Mouse (Mus musculus): ENCODE results near the gene Gm37240.
"Not testable (repeated sequence)": the region's sequence is repeated elsewhere in the genome, so short reads cannot be mapped to it uniquely, and the experiment has no call there.

Gm37240 gene

DNA sequence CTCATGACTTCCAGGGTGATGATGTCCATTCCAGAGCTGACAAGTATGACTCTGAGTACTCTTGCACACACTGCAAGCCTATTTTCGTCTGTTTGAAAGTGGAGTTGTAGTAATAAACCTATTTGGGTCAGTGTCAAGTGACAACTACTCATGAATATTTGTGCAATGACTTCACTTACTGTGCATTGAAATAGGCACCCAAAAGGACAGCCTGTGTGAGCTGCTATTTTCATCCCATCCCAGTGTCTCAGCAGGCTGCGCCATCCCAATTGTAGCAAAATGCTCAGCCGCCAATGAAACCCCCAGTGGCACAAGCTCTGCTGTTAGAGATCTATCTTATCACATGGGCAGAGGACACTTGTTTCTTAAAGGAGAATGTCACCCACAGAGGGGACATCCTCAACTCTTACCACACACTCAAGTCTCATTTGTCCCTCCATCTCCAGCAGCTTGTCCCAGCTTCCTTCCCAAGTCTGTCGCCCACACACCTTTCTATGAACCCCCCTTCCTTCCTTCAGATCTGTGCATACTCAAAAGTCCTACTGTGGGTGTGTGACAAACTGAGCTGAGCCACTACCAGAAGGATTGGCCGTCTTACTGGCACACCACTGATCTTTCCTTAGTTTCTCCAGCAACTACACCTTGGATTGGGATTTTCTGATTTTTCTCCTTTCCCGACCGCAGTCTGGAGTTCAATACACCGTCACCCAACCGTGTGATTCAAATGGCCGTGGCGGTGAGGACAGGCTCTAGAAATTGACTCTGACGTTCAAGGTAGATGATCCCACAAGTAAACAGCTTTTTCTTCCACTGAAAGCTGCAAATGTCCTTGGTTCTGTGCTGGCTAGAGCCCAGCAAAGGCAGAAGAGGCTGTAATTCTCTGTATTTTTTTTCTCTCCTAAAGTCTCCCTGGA lies 1234.4 kb downstream of the Gm37240 start:
- DNase-seq, result no peak

DNA sequence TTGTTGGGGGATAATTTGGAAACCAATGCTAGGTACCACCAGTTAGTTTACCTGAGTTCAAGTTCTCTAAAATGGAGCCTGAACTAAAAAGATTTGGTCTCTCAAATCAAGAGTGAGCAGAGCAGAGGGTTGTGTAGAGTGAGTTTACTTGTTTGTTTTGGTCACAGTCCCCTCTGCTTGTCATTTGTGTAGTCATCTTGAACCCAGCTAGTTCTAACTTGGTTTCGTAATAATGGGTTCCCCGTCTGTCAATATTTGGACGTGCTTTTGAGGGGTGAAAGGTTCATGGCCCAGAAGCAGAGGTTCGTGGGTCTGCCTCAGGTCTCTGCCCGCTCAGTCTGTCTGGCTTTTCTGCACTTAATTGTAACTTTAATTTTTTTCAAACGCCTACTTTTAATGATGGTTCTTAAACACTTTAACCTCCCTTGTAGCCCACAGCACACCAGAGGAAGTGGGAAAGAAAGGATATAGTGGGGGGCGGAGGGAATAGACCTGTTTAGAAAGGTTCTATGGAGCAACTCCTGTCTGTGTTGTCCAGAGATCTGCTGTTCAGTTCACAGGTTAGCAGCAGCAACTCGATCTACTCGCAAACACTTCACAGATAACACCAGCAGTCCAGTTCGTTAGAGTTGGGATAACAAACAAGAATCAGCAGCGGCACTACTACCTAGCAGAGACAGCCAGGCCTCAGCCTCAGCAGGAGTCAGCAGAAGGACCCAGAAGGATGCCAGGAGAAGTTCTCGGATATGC lies 1237.6 kb downstream of the Gm37240 start:
- DNase-seq, result no peak

- DNase-seq, result not testable (repeated sequence)
Observed at GRCm38 (mm10) chr3:84648069-84648468, 1239.2 kb downstream of the Gm37240 start.

- no peak for DNase-seq
Observed at GRCm38 (mm10) chr3:84647616-84648015, 1239.7 kb downstream of the Gm37240 start.

DNA sequence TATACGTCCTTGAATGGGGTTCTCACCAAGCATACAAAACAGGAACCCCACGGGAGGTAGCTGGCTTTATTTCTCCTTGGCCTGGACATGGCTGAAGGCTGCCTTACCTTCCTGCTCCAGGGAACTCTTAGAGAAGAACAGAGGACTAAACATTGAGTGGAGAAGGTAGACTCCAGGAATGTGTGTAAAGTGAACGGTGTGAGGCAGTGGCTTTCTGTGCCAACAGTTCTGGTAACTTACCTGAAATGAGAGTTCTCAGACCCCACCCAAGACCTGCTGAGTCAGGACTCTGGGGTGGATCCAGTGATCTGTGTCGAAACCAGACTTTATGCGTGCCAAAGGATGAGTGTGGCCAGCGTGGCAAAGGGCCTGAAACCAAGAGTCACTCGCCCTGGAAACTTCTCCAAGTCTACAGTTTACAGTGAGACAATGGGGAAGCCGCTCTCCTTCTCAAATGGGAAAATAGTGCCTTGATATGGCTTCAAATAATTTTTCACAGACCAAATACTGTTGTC lies 1240.9 kb downstream of the Gm37240 start:
- DNase-seq, result no peak

- DNase-seq, result no peak
Observed at GRCm38 (mm10) chr3:84646007-84646290, 1241.4 kb downstream of the Gm37240 start.

DNA sequence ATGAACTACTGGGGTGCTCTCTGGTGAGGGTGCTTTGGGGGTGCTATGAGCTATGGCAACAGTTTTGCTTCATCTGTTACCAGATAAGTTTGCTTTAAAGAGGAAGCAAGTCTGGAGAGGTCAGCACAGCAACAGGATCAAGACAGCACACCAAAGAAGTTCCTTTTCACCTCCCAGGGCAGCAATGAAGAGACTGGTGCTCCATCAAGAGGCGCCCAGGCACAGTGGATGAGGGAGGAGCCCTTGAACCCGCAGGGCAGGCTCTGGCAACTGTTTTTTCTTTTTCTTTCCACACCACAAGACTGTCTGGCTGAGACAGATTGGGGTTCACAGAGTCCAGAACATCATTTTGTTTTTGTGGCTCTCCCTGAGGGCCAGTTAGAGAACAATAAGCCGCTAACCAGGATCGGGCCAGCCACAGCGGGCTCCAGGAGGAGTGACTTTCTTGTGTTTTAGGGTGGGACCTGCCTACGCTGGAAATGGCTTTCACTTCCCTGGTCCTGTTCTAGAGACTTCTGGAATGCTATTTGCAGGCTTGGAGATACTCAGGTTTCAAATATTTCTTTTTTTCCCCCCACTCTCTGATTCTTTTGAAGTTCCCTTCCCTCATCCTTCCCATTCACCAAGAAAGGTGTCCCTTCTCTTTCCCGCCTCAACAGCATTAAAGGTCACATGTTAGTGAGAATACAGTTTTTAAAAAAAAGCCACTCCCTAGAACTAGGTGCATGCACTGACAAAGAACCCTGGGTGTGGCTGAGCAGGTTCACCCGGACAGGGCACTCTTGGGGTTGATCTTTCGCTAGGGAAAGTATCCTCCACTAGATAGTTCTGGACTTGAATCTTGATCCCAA lies 1241.9 kb downstream of the Gm37240 start:
- no peak for DNase-seq

GRCm38 (mm10) chr3:84642942-84643341 lies 1244.4 kb downstream of the Gm37240 start:
- no peak for DNase-seq

DNA sequence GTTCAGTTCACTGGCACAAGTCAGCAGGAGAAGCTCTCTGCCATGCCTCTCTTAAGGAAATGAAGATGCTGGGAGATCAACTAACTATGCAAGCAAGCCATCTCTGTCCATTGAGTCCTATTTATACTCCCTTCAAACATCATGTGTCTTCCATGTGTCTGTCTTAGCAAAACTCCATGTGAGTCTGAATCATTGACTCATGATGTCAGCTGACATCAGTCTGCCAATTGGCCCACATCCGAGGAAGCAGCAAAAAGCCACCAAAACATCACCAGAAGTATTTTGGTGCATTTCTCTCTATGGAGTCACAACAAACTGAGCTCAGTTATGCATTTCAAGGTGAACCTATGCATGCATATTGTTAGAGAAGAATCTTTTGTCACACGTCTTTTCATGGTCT lies 1245.9 kb downstream of the Gm37240 start:
- no peak for DNase-seq

DNA sequence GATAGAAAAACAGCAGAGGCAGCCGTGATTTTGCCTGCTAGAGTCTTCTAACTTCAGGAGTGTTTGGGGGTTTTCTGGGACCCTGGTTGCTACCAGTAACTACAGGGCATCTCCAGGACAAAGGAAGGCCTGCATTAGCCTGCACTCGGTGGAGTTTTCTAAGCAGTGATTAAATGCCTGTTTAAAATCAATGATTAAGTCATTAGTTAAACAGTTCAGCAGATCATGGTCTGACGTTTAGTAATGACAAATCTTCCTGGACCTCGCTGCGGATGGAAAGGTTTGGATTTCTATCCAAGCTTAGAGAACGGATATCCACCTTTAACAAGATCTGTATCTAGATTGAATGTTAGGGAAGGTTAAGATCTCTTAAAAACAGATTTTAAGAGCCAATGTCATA lies 1246.8 kb downstream of the Gm37240 start:
- no peak for DNase-seq

DNA sequence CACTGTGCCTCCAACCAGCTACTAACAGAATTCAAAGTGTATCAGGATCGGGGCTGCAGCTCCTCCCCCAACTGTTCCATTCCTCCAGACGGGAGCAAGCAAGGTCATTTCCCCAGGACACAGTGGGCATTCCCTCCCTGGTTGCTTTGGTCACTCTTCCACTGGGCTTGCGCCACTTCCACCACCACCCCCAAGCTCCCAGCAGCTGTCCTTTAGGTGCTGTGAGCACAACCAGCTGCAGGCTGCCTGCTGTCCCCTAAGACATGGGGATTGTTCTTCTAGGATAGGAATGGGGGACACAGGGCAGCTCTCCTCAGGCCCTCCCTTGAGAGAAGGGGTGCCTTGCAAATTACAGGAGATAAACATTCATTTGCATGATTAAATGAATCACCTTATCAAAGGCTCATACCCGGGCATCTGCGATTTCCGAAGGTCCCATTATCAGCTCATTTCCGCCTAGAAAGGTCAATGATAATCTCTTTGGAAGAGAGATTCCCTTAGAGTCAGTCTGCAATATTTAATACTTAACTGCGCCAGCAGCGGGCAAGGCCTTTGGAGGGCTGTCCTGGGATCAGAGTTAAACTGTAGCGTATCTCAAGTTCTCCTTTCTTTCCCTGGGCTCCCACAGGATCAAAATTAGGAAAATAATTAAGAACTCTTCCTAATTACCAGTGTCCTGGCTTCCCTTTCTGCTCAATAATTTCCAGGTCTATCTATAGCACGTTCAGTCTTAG lies 1247.4 kb downstream of the Gm37240 start:
- peak; percentile 22 for DNase-seq

DNA sequence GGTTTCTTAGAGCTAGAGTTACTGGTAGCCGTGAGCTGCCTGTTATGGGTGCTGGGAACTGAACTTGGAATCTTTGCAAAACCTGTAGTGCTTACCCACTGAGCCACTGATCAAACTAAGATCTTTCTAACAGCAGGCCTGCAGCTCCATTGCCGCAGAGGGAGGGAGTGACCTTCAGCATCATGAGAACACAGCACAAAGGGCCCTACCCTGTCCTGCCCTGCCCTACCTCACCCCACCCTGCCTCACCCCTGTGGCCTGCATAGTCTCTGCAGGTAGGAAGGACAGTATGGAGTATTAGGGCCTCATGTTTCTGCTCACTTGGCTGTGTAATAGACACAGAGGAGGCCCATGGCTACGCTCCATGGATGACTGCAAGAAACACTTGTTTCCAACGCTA lies 1248.5 kb downstream of the Gm37240 start:
- no peak for DNase-seq

DNA sequence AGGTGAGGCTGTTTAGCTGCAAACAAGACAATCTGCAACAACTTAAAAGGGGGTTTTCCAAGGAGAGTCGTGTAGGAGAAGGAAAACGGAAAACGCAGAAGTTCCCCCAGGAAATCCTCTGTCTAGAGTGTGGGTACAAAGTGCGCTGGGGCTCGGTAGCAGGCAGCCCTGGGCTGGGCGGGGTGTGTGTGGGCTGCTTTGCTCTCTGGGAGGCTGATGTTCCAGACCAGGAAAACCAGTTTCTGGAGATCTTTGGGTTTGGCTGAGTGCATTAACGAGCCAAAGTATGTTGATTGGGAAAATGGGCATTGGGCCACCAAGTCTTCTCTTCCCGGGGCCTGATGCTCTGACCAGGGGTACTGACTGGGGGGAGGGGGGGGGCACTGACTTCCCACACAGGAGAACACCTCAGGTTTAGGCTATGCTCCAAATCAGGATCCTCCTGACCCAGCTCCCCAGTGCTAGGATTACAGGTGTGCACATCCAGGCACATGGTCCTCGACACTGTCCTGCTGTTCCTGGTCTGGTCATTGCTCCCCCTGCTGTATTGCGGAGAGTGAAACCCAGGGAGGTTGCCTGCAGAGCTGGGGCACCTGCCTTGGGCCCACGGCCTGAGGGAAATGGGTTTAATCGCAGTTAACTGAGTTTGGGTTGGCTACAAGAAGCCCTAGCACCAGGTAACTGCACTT lies 1249.3 kb downstream of the Gm37240 start:
- DNase-seq, result no peak

DNA sequence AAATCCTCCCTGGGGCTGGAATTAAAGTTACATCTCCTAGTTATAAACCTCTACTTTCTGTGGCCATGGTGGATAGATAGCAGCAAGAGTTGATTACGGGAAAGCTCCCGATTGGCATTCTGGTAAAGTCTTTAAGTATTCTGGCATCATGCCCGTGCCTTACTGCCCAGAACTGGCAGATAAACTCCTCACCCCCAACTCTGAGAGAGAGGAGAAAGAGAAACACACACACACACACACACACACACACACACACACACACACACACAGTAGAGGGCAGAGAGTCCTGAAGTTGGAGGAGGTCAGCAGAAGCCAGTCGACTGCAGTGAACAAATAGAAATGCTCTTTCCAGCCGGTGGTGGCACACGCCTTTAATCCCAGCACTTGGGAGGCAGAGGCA lies 1250.2 kb downstream of the Gm37240 start:
- no peak for DNase-seq

- no peak for DNase-seq
Observed at GRCm38 (mm10) chr3:84631586-84631985, 1255.7 kb downstream of the Gm37240 start.

- DNase-seq, result no peak
Observed at GRCm38 (mm10) chr3:84622026-84622425, 1265.3 kb downstream of the Gm37240 start.

- DNase-seq, result no peak
Observed at GRCm38 (mm10) chr3:84619725-84620124, 1267.6 kb downstream of the Gm37240 start.

- DNase-seq, result no peak
Observed at GRCm38 (mm10) chr3:84619056-84619455, 1268.3 kb downstream of the Gm37240 start.

GRCm38 (mm10) chr3:84618627-84619026 lies 1268.7 kb downstream of the Gm37240 start:
- DNase-seq, result no peak

GRCm38 (mm10) chr3:84615856-84616225 lies 1271.5 kb downstream of the Gm37240 start:
- no peak for DNase-seq

DNA sequence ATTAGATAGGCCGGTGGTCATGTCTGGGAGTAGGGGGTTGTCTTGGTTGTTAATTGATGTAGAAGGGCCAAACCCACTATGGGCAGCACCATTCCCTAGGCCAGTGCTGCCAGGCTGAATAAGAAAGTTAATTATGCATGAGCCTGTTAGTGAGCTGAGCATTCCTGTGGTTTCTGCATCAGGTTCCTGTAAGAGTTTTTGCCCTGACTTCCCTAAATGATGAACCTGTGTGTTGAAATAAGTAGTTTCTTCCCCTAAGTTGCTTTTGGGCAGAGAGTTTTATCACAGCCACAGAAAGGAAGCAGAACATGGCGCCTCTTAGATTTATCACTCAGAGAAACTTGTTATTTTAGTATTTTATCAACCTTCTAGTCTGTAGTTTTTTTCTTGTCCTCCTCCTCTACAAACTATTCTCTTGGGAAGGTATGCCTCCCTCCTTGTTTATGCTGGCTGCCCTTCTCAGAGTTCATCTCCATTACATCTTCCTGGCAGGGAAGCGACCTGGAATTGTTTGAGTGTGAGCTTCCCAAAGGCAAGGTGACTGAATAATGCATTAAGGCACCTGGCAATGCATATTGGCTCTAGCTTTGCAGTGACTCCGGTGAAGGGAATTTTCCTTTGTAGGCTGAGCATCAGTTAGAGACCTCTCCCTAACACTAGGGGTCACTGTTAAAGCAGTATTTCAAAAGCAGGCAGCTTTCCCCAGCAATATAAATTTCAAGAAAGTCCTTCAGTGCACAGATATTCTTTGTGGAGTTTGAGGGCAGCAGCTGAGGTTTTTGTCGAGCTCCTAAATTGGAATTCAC lies 1272.1 kb downstream of the Gm37240 start:
- peak; percentile 26 for DNase-seq
